Mouse (Mus musculus) layer of hippocampus, postnatal 25 days (tissue): ENCODE data around the gene Wsb1. TPM values are rescaled to one million over a fixed set of nuclear protein-coding genes. Genes with fewer than 3 reads are reported as not detected.
A peak's percentile ranks its signal among the peaks of the same experiment; 100 is the strongest.
"Not testable (repeated sequence)": the region's sequence is repeated elsewhere in the genome, so short reads cannot be mapped to it uniquely, and the experiment has no call there.

Source experiments
- DNase-seq, 2 experiments: peaks; one replicate each; pipeline ENCODE4 v3.0.0; 2022; ENCODE audit warnings: mixed read lengths in 2 of 2, low spot score in 1 of 2; ENCODE audit errors: extremely low spot score in 1 of 2
- total RNA-seq, 2 experiments: library from RNA; stranded (reverse); gene quantifications; 2 replicates each; pipeline ENCODE4 v1.2.3; 2021

Gene Wsb1
- total RNA-seq, 2 experiments from 2014 or later: 68.1 to 92.0 TPM

GRCm38 (mm10) chr11:79273039-79273438 lies 18.6 kb upstream of the Wsb1 start:
- DNase-seq: no peak

GRCm38 (mm10) chr11:79267171-79267570 lies 12.7 kb upstream of the Wsb1 start:
- DNase-seq: peak in 1 of 2 experiments; percentile 11

- DNase-seq: no peak
These were observed 9.9 kb upstream of the Wsb1 start for GRCm38 (mm10) chr11:79264376-79264775.

- DNase-seq: not testable (repeated sequence)
These were observed 5.7 kb upstream of the Wsb1 start for GRCm38 (mm10) chr11:79260126-79260525.

GRCm38 (mm10) chr11:79258738-79259137 lies 4.3 kb upstream of the Wsb1 start:
- DNase-seq: no peak

GRCm38 (mm10) chr11:79253542-79254390 lies 705 bp downstream of the Wsb1 start:
- peak; percentile 39 to 46 for DNase-seq

GRCm38 (mm10) chr11:79252881-79253541 lies 1.5 kb downstream of the Wsb1 start:
- DNase-seq: no peak

GRCm38 (mm10) chr11:79239024-79239423 lies 15.4 kb downstream of the Wsb1 start:
- no peak for DNase-seq

GRCm38 (mm10) chr11:79238398-79238752 lies 16.1 kb downstream of the Wsb1 start:
- DNase-seq: no peak

- DNase-seq: no peak
These were observed 16.6 kb downstream of the Wsb1 start for GRCm38 (mm10) chr11:79237644-79238397.

GRCm38 (mm10) chr11:79230251-79230570 lies 24.3 kb downstream of the Wsb1 start:
- no peak for DNase-seq

- DNase-seq: no peak
These were observed 24.8 kb downstream of the Wsb1 start for GRCm38 (mm10) chr11:79229561-79230250.

- DNase-seq: no peak
These were observed 25.4 kb downstream of the Wsb1 start for GRCm38 (mm10) chr11:79229057-79229504.

- no peak for DNase-seq
These were observed 26.4 kb downstream of the Wsb1 start for GRCm38 (mm10) chr11:79228089-79228488.

GRCm38 (mm10) chr11:79225371-79226155 lies 28.9 kb downstream of the Wsb1 start:
- no peak for DNase-seq

- DNase-seq: peak; percentile 72 to 92
These were observed 29.8 kb downstream of the Wsb1 start for GRCm38 (mm10) chr11:79224562-79225280.

GRCm38 (mm10) chr11:79223420-79223819 lies 31.1 kb downstream of the Wsb1 start:
- DNase-seq: no peak

- DNase-seq: no peak
These were observed 31.8 kb downstream of the Wsb1 start for GRCm38 (mm10) chr11:79222661-79223060.

- no peak for DNase-seq
These were observed 32.8 kb downstream of the Wsb1 start for GRCm38 (mm10) chr11:79221641-79222040.
